ENCODE assay signal across 25 mouse cellular contexts in the genomic region with DNA sequence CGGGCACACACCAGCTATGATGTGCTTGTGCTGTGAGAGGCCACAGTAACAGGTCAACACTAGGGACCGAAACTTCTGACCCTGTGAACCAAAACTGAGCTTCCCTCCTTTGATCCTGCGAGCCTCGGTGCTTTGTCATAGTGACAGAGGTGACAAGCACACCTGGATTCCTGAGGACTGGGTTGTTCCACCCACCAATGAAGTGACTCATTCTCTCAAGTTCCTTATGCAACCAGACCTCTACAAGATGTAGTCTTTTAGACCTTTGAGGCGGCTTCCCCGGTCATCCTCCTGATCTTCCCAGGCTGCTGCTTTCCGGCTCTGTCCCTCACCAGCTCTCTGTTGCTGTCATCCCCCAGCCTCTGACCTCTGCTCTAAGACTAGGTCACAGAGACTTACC. TPM values are rescaled to one million over a fixed set of nuclear protein-coding genes. Genes with fewer than 3 reads are reported as not detected.
"Had no signal": no experiment of that assay in that cellular context is flagged by ENCODE, and none has a peak within 500 bp of the region (broad histone marks: within the 10 kb centered on the region; RNA-seq: fewer than 3 reads in every experiment).

No protein-coding gene starts in this region.

- H3K27ac ChIP-seq: heart, adult 2 months; heart, embryonic 13.5 days; heart, embryonic 15.5 days; hindbrain, embryonic 13.5 days; hindbrain, embryonic 15.5 days; hindbrain, postnatal 0 days; layer of hippocampus, adult 2 months; left cerebral cortex, adult 2 months; limb, embryonic 12.5 days had no signal

- H3K4me1 ChIP-seq: heart, embryonic 13.5 days; heart, embryonic 15.5 days; hindbrain, embryonic 13.5 days; hindbrain, embryonic 15.5 days had no signal

- ATAC-seq: forebrain, postnatal 0 days; hindbrain, postnatal 0 days; intestine, embryonic 16.5 days had no signal

- H3K4me3 ChIP-seq: heart, adult 2 months; heart, embryonic 13.5 days; heart, embryonic 15.5 days; hindbrain, embryonic 13.5 days; hindbrain, embryonic 15.5 days; layer of hippocampus, adult 2 months; left cerebral cortex, adult 2 months; limb, embryonic 12.5 days had no signal

- H3K9ac ChIP-seq: forebrain, postnatal 0 days; heart, embryonic 13.5 days; heart, embryonic 15.5 days; hindbrain, embryonic 13.5 days; hindbrain, embryonic 15.5 days; limb, embryonic 12.5 days had no signal

- H3K36me3 ChIP-seq: heart, embryonic 15.5 days; hindbrain, embryonic 15.5 days; limb, embryonic 12.5 days had no signal

- DNase-seq: forebrain, postnatal 0 days; gastrocnemius, postnatal 14 days; gastrocnemius, postnatal 36 days; heart, adult 2 months; heart, postnatal 14 days; heart, postnatal 36 days; kidney, adult 11 months; kidney, adult 2 months; kidney, adult 9 months; kidney, postnatal 10 days; kidney, postnatal 25 days; kidney, postnatal 4 days; liver had no signal

- H3K27me3 ChIP-seq: heart, embryonic 13.5 days; heart, embryonic 15.5 days; hindbrain, embryonic 13.5 days; hindbrain, embryonic 15.5 days; limb, embryonic 12.5 days had no signal

- H3K9me3 ChIP-seq: heart, embryonic 13.5 days; heart, embryonic 15.5 days; hindbrain, embryonic 13.5 days; hindbrain, embryonic 15.5 days; limb, embryonic 12.5 days had no signal

- H3K4me2 ChIP-seq: heart, embryonic 11.5 days; heart, embryonic 13.5 days; heart, embryonic 15.5 days; hindbrain, embryonic 13.5 days; hindbrain, embryonic 15.5 days; limb, embryonic 12.5 days; liver, embryonic 11.5 days had no signal

RNA-seq across cellular contexts. Expression of gene Sgtb, which starts 27.0 kb away (rescaled TPM):
- total RNA-seq: hematopoietic stem cell, adult 5-6 weeks had no signal
